Mouse (Mus musculus) forebrain, embryonic 11.5 days (tissue): ENCODE measurements around the gene Snai1. TPM values are rescaled to one million over a fixed set of nuclear protein-coding genes. Genes with fewer than 3 reads are reported as not detected.

Experiments
- ATAC-seq: fragments of 200-750 bp; cut with Nextera tagmentation; replicated peaks from 2 replicates; pipeline ENCODE4 v1.8.0; 2017; ENCODE audit warnings: moderate TSS enrichment; ENCODE audit not compliant: low FRiP score
- DNase-seq: peaks from one replicate; pipeline ENCODE4 v3.0.0-alpha.2; 2017; ENCODE audit warnings: low spot score
- H3K27ac ChIP-seq: fragments of 300-500 bp; sonication (generic); 2 replicates; pipeline ENCODE4 v1.5.1; 2014; ENCODE audit warnings: low read depth, low read length
- H3K27me3 ChIP-seq: fragments of 300-500 bp; sonication (generic); 2 replicates; pipeline ENCODE4 v1.6.1; 2014; ENCODE audit warnings: mild to moderate bottlenecking, low read length, mixed read lengths; ENCODE audit not compliant: control insufficient read depth, insufficient read depth
- H3K36me3 ChIP-seq: fragments of 300-500 bp; sonication (generic); 2 replicates; pipeline ENCODE4 v1.6.1; 2014; ENCODE audit warnings: mild to moderate bottlenecking, low read length, moderate library complexity, mixed read lengths; ENCODE audit not compliant: control insufficient read depth, insufficient read depth
- H3K4me1 ChIP-seq: fragments of 300-500 bp; sonication (generic); replicated peaks from 2 replicates; pipeline ENCODE4 v1.6.1; 2014; ENCODE audit warnings: low read length, mixed read lengths; ENCODE audit not compliant: control insufficient read depth, insufficient read depth
- H3K4me2 ChIP-seq: fragments of 300-500 bp; sonication (generic); 2 replicates; pipeline ENCODE4 v1.6.1; 2014; ENCODE audit warnings: low read depth, mild to moderate bottlenecking, low read length, moderate library complexity, mixed read lengths; ENCODE audit not compliant: severe bottlenecking
- H3K4me3 ChIP-seq: fragments of 300-500 bp; sonication (generic); 2 replicates; pipeline ENCODE4 v1.5.1; 2014; ENCODE audit warnings: low read depth, low read length
- H3K9ac ChIP-seq: fragments of 300-500 bp; sonication (generic); 2 replicates; pipeline ENCODE4 v1.6.1; 2014; ENCODE audit warnings: low read length
- H3K9me3 ChIP-seq: fragments of 300-500 bp; sonication (generic); 2 replicates; pipeline ENCODE4 v1.6.1; 2016; ENCODE audit warnings: low read length, mixed read lengths; ENCODE audit not compliant: control insufficient read depth
- WGBS: fragments of 180-500 bp; shearing (Covaris S2); extraction: QIAGEN DNeasy Blood & Tissue Kit; methylation state at CpG from one replicate; pipeline ENCODE4 v1.1.7; 2014; 5-methylcytosine and 5-hydroxymethylcytosine counted together
- polyA plus RNA-seq: library from polyadenylated mRNA; unstranded; fragments of >200 nt; fragmentation: Nextera tagmentation; extraction: Ambion mirVana; gene quantifications from 2 replicates; pipeline ENCODE4 v1.2.1, GENCODE M21; 2014

The Snai1 gene
- polyA plus RNA-seq, 1 experiment from 2014 or later: 27.8 TPM

DNA sequence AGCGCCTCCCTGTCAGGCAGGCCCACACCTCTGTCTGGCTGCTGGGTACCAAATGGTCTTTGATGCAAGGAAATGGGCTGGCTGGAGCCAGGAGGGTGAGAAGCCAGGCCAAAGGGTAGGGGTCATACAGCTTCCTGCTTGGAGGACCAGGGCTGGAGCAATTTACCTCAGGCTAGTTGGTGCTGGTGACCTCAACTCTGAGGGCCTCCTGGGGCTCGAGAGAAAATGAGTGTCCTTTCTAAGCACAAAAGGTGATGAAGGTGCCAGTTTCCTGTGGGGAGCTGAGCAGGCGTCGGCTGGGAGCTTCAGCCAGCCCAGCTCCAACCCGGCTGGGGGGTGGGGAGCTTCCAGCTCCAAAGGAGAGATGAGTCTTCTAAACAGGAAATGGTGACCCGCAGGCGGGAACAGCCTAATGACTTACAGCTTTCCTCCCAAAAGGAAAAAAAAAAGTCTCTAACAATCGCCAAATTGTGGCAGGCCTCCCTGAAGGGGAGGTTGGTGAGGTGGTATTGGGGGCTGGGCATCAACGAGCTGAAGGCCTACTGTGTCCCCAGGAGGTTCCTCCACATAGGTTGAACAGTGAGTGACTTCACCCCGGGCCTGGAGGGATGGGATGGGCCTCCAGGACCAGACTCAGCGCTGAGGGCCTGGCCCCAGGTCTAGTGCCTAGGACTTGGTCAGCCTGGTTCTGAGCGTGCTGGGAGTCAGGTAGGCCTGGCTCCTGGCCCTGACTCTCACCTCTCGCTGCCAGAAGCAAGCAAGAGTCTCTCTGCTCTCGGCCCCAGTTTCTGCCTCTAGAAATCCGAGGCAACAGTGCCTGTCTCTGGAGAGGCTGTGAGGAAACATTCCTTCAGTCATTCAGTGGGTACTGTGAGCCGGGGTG lies 5.4 kb downstream of the Snai1 start:
- Histone ChIP-seq H3K4me3 (no peak overlapping the region), H3K9me3 (no peaks in the 10 kb centered on the region), H3K27me3 (peaks cover 23% of the 10 kb centered on the region), H3K27ac (no peak overlapping the region), H3K4me2 (no peak overlapping the region), H3K9ac (no peak overlapping the region), H3K36me3 (no peaks in the 10 kb centered on the region), H3K4me1 (peaks cover 19% of the 10 kb centered on the region; the same call in 1 of the 2 replicates)
- ATAC-seq (no peak), DNase-seq (peak; percentile 61)
- 33% methylated on average over 16 of the region's 16 CpGs for WGBS

DNA sequence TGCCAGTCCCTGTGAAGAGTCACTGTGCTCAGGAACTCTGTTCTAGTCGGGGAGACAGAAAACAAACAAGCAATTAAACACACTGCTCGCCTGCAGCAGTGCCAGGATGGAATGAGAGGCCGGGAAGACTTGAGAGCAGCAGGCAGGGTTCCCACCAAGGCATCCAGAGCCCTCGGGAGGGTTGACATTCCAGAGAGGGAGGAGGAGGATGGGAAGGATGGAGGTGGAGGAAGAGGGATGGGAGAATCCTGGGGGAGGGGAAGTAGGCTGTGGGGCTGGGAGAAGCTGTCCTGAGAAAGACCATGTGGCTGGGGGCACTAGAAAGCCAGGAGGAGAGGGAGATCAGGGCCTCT lies 6.0 kb downstream of the Snai1 start:
- no peaks in the 10 kb centered on the region for H3K36me3 ChIP-seq
- H3K9me3 ChIP-seq: no peaks in the 10 kb centered on the region
- no peak overlapping the region for H3K4me3 ChIP-seq
- H3K9ac ChIP-seq: no peak overlapping the region
- H3K4me2 ChIP-seq: no peak overlapping the region
- H3K4me1 ChIP-seq: peaks cover 17% of the 10 kb centered on the region; the same call in 1 of the 2 replicates
- H3K27me3 ChIP-seq: peaks cover 17% of the 10 kb centered on the region
- WGBS: 16% methylated on average over 4 of the region's 4 CpGs
- ATAC-seq: no peak
- no peak for DNase-seq
- no peak overlapping the region for H3K27ac ChIP-seq

DNA sequence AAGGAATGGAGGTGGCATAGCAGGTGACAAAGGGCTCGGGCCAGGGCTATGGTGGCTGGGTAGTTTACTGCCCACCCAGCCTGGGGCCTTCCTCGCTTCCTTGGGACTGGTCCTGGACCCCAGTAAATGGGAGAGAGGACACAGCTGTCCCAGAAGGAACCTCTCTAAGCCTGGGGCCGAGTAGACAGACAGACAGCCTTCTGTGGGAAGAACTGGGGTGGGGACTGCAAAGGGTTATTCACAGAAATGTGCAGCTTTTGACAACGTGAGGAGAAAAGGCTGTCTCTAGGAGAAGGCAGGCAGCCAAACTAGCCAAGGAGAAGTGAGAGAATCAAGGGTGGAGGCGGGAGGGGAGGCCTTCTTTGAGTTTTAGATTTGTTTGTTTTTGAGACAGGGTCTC lies 6.5 kb downstream of the Snai1 start:
- no peak overlapping the region for H3K4me3 ChIP-seq
- H3K4me2 ChIP-seq: no peak overlapping the region
- no peak overlapping the region for H3K9ac ChIP-seq
- DNase-seq (no peak), ATAC-seq (no peak)
- 69% methylated on average over 5 of the region's 5 CpGs for WGBS
- no peaks in the 10 kb centered on the region for H3K36me3 ChIP-seq
- no peak overlapping the region for H3K27ac ChIP-seq
- peaks cover 12% of the 10 kb centered on the region for H3K27me3 ChIP-seq
- H3K9me3 ChIP-seq: no peaks in the 10 kb centered on the region
- peaks cover 17% of the 10 kb centered on the region; the same call in 1 of the 2 replicates for H3K4me1 ChIP-seq

DNA sequence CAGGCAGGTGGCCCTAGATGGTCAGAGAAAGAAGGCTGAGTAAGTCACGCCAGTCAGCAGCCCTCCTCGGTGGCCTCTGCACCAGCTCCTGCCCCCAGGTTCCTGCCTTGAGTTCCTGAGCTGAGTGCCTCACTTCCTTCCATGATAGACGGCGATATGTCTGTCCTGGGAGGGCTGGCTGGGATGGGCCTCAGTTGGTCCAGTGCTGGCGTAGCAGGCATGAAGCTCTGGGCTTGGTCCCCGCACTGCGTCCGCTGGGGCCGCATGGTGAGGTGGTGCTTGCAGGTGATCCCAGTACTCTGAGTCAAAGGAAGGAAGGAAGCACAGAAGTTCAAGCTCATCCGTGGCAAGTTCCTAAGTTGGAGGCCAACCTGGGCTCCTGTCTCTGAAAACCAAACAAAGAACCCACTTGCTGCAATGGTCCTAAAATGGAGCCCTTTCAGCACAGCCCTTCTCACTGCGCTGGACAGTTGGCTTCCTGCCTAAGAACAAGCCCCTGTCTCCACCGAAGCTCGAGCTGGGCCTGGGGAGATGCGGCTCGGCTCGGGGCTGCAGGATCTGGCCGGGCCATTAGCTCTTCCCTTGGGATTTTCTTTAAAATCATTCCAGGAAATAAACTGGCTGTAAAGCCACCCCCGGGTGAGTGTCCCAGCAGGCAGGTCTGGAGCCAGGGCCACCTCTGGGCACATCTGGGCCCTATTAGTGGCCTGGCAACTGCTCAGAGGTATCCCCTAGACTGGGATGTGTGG lies 8.6 kb downstream of the Snai1 start:
- WGBS: 84% methylated on average over 18 of the region's 18 CpGs
- Histone ChIP-seq H3K36me3 (no peaks in the 10 kb centered on the region), H3K27me3 (no peaks in the 10 kb centered on the region), H3K4me1 (peaks cover 3% of the 10 kb centered on the region; the same call in 1 of the 2 replicates), H3K4me2 (no peak overlapping the region), H3K4me3 (no peak overlapping the region), H3K9me3 (no peaks in the 10 kb centered on the region), H3K9ac (no peak overlapping the region), H3K27ac (no peak overlapping the region)
- ATAC-seq (no peak), DNase-seq (no peak)

DNA sequence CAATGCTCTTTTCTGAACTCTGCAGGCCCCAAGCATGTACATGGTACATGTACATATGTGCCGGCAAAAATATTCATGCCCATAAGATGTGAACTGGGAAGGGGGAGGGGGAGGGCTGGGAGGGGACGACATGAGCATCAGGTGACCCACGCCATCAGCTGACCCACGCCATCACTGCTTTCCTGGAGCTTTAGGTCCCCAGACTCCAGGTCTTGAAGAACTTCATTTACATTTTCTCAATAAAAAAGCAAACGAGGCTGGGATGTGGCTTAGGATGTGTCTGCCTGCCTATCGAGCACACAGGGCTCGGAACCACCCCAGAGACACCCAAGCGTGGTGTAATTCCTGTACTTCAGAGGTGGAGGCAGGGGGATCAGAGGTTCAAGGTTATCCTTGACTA lies 9.4 kb downstream of the Snai1 start:
- H3K4me2 ChIP-seq: no peak overlapping the region
- no peak overlapping the region for H3K9ac ChIP-seq
- no peaks in the 10 kb centered on the region for H3K27me3 ChIP-seq
- H3K4me3 ChIP-seq: no peak overlapping the region
- no peak for DNase-seq
- H3K4me1 ChIP-seq: peaks cover 3% of the 10 kb centered on the region; the same call in 1 of the 2 replicates
- 79% methylated on average over 8 of the region's 8 CpGs for WGBS
- no peak for ATAC-seq
- no peaks in the 10 kb centered on the region for H3K9me3 ChIP-seq
- H3K36me3 ChIP-seq: no peaks in the 10 kb centered on the region
- no peak overlapping the region for H3K27ac ChIP-seq

DNA sequence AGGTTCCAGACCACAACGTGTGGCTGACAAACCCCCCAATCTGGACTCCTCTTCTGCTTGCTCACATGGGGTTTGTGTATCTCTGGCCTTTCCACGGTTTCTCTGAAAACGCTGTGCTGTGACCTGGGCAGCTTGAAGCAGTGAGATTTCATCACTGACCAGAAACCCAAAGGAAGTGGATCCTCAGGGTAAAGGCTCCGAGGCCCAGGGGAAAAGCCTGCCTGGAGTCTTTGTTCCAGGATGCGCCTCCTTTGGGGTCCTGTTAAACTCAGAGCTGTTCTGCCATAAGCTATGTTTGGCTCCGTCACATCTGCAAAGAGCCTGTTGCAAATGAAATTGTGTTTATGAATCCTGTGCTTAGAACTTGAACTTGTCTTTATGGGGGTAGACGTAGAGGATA lies 11.0 kb downstream of the Snai1 start:
- Histone ChIP-seq H3K4me3 (no peak overlapping the region), H3K27me3 (no peaks in the 10 kb centered on the region), H3K4me2 (no peak overlapping the region), H3K4me1 (no peaks in the 10 kb centered on the region), H3K27ac (no peak overlapping the region), H3K9ac (no peak overlapping the region), H3K9me3 (no peaks in the 10 kb centered on the region), H3K36me3 (no peaks in the 10 kb centered on the region)
- DNase-seq: no peak
- ATAC-seq: no peak
- 87% methylated on average over 7 of the region's 7 CpGs for WGBS

DNA sequence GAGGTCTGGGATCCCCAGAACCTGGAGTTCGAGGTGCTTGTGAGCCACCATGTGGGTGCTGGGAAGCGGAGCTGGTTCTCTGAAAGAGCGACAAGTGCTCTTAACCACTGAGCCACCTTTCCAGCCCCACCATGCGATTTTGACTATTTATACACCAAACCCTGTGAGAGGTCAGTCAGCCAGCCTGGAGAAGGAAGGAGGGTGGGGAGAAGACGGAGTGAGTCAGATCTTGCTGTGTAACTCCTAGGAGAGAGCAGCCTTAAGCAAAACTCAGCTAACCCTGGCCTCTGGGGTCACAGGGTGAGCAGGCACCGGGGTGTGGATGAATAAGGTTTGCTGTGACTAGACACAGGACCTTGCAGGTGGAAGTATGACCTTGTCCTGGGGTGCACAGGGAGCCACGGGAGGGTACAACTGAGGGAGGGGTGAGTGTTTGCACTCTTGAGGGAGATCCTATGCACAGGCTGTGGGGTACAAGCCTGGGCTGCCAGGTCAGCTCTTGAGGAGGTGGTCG lies 12.4 kb downstream of the Snai1 start:
- Histone ChIP-seq H3K4me2 (no peak overlapping the region), H3K9me3 (no peaks in the 10 kb centered on the region), H3K27ac (no peak overlapping the region), H3K36me3 (no peaks in the 10 kb centered on the region), H3K4me3 (no peak overlapping the region), H3K9ac (no peak overlapping the region), H3K27me3 (no peaks in the 10 kb centered on the region), H3K4me1 (no peaks in the 10 kb centered on the region)
- no peak for ATAC-seq
- DNase-seq: no peak
- WGBS: 79% methylated on average over 8 of the region's 8 CpGs

DNA sequence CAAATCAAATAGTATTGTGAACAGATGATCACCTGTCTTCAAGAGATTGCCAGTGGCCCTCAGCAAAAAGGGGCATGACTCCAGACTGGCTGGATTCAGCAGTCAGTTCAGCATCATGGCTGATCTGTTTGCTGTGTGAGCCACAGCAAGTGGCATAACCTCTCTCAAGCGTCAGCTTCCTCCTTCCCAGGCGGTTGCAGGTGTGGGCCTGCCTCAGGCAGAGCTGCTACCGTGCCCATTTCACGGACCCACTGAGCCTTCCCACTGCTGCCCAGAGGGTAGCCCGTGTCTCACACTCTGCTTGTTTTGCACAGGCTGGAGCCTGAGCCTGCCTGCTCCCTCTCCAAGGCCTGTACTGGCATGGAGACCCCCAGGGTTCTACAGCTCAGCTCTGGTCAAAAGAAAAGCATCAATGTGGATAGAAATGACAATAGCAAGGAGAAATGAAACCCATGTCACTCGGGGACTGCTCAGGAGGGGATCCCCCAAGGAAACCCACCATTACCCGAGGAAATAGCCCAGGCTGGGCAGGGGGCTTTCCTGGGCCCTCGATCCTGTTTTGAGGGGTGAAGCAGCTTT lies 13.4 kb downstream of the Snai1 start:
- Histone ChIP-seq H3K4me2 (no peak overlapping the region), H3K9me3 (no peaks in the 10 kb centered on the region), H3K27me3 (no peaks in the 10 kb centered on the region), H3K9ac (no peak overlapping the region), H3K4me1 (no peaks in the 10 kb centered on the region), H3K36me3 (no peaks in the 10 kb centered on the region), H3K27ac (no peak overlapping the region), H3K4me3 (no peak overlapping the region)
- WGBS: 78% methylated on average over 8 of the region's 8 CpGs
- ATAC-seq: no peak
- no peak for DNase-seq
